Mouse (Mus musculus) forebrain, postnatal 0 days (tissue): ENCODE measurements around the gene Gosr2. TPM values are rescaled to one million over a fixed set of nuclear protein-coding genes. Genes with fewer than 3 reads are reported as not detected.

Experiments used
- ATAC-seq: fragments of 200-750 bp; cut with Nextera tagmentation; 2 replicates; pipeline ENCODE4 v1.8.0; 2017; ENCODE audit warnings: mild to moderate bottlenecking, moderate library complexity
- DNase-seq: peaks from one replicate; pipeline ENCODE4 v3.0.0-alpha.2; 2015
- H3K27ac ChIP-seq: fragments of 300-500 bp; sonication (generic); 2 replicates; pipeline ENCODE4 v1.5.1; 2014; ENCODE audit warnings: low read depth, mild to moderate bottlenecking, antibody characterized with exemption, low read length, moderate library complexity, mixed read lengths
- H3K27me3 ChIP-seq: fragments of 300-500 bp; sonication (generic); 2 replicates; pipeline ENCODE4 v1.6.1; 2014; ENCODE audit warnings: mild to moderate bottlenecking, low read length, mixed read lengths; ENCODE audit not compliant: insufficient read depth
- H3K36me3 ChIP-seq: fragments of 300-500 bp; sonication (generic); 2 replicates; pipeline ENCODE4 v1.6.1; 2014; ENCODE audit warnings: mild to moderate bottlenecking, moderate library complexity; ENCODE audit not compliant: insufficient read depth
- H3K4me1 ChIP-seq: fragments of 300-500 bp; sonication (generic); 2 replicates; pipeline ENCODE4 v1.6.1; 2014; ENCODE audit warnings: antibody characterized with exemption; ENCODE audit not compliant: insufficient read depth
- H3K4me2 ChIP-seq: fragments of 300-500 bp; sonication (generic); 2 replicates; pipeline ENCODE4 v1.6.1; 2014; ENCODE audit warnings: low read depth, mild to moderate bottlenecking, moderate library complexity
- H3K4me3 ChIP-seq: fragments of 300-500 bp; sonication (generic); 2 replicates; pipeline ENCODE4 v1.5.1; 2014; ENCODE audit warnings: low read depth, low read length, mixed read lengths
- H3K9ac ChIP-seq: fragments of 300-500 bp; sonication (generic); 2 replicates; pipeline ENCODE4 v1.6.1; 2014; ENCODE audit warnings: mild to moderate bottlenecking
- H3K9me3 ChIP-seq: fragments of 300-500 bp; sonication (generic); 2 replicates; pipeline ENCODE4 v1.6.1; 2016; ENCODE audit warnings: low read length
- CTCF ChIP-seq: sonication (generic); IDR thresholded peaks from 2 replicates; pipeline ENCODE4 v1.5.1; 2016; ENCODE audit warnings: antibody characterized with exemption, control low read depth, low read depth
- whole genome bisulfite sequencing: fragments of 180-500 bp; shearing (Covaris S2); extraction: QIAGEN DNeasy Blood & Tissue Kit; methylation state at CpG from one replicate; pipeline ENCODE4 v1.1.7; 2014; 5-methylcytosine and 5-hydroxymethylcytosine counted together
- polyA plus RNA-seq: library from polyadenylated mRNA; unstranded; fragments of >200 nt; fragmentation: Nextera tagmentation; extraction: Ambion mirVana; gene quantifications from 2 replicates; pipeline ENCODE4 v1.2.1, GENCODE M21; 2015
- total RNA-seq: library from RNA; depleted of rRNA; stranded (reverse); fragments of >200 nt; gene quantifications from 2 replicates; pipeline ENCODE4 v1.2.3, GENCODE M21; 2014

The Gosr2 gene
- total and polyA plus RNA-seq, 2 experiments from 2014 or later: 102 to 117 TPM

DNA sequence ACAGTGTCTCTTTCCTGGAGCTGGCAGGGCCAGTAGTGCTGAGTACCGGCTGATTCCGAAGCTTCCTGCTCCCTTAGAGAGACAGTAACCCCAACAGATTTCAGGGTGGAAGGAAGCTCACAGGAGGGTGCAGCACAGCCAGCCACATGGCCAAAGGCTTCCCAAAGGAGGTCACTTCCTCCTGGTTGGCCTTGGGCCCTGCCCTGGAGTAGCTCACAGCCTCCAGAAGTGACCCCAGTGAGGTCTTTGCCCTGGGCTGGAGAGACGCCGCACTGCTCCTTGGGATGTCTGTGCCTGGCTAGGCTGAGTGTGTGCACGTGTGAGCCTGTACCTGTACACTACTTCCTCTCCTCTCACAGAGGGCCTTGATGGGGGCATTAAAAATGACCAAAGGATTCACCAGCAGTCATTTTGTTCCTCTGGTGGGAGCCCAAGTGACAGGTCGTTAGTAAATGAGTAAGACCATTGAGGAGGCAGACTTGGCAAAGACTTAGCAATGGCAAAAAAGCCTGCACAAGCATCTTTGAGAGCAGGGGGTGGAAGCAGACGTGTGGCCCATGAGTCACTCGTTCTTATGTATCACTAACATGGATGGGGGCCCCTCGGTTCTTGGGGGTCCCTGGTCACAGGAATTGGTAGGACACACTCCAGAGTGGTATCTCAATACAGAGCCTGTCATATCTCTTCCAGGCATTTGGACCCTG is 31.7 kb upstream of the Gosr2 start:
- WGBS: 67% methylated on average over 9 of the region's 9 CpGs
- no peaks in the 10 kb centered on the region for H3K4me1 ChIP-seq
- H3K9me3 ChIP-seq: no peaks in the 10 kb centered on the region
- DNase-seq (no peak), ATAC-seq (no peak)
- no peak overlapping the region for H3K9ac ChIP-seq
- H3K36me3 ChIP-seq: no peaks in the 10 kb centered on the region
- H3K4me2 ChIP-seq: no peak overlapping the region
- TF ChIP-seq CTCF: no peak
- H3K4me3 ChIP-seq: no peak overlapping the region
- no peaks in the 10 kb centered on the region for H3K27me3 ChIP-seq
- H3K27ac ChIP-seq: no peak overlapping the region

DNA sequence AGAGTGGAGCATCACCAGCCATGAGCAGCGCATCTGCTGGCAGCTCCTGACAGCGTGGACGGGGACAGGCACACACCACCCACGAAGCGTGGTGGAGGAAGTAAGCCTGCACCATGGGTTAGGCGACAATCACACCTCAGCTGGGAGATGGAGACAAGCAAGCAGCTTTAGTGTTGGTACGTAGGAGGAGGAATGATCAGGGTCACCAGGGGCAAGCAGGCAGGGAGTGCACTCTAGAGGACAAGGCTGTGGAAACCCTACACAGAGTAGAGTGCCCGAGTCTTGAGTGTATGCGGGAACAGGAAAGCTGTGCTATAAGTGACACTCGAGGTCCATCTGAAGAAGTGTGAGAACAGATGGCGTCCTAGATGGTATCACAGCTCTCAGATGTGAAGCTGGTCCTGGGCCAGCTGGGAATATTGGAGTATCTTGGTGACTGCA is 26.7 kb upstream of the Gosr2 start:
- H3K4me2 ChIP-seq: no peak overlapping the region
- no peak for TF ChIP-seq CTCF
- H3K27me3 ChIP-seq: no peaks in the 10 kb centered on the region
- H3K9ac ChIP-seq: no peak overlapping the region
- 67% methylated on average over 11 of the region's 11 CpGs for WGBS
- peaks cover 7% of the 10 kb centered on the region; the same call in 1 of the 2 replicates for H3K4me1 ChIP-seq
- no peak overlapping the region for H3K4me3 ChIP-seq
- H3K9me3 ChIP-seq: no peaks in the 10 kb centered on the region
- ATAC-seq (no peak; the same call in 1 of the 2 replicates), DNase-seq (peak; percentile 49)
- no peaks in the 10 kb centered on the region for H3K36me3 ChIP-seq
- no peak overlapping the region for H3K27ac ChIP-seq

DNA sequence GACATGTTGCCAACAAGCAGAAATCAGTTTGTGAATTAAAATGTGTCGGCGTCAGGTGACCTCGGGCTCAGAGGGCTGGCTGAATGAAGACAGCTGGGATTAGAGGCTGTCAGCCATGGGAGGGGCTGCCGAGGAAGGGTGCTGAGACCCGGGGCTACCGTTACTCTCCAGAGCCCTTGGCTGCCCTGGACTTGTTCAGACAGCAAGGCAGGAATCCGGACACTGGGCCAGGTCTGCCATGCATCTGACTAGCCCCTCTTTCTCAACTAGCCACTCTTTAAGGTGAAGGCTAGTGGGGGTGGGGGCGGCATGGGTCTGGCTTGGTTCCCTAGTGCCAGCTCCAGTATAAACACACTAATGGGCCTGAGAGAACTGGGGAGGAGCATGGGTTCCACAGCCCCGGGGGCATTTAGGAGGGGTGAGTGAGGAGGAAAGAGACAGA is 24.4 kb upstream of the Gosr2 start:
- TF ChIP-seq CTCF: no peak
- ATAC-seq: peak; percentile 84
- no peaks in the 10 kb centered on the region for H3K36me3 ChIP-seq
- H3K4me1 ChIP-seq: peaks cover 7% of the 10 kb centered on the region; the same call in 1 of the 2 replicates
- 0 out of 2 replicates have a peak overlapping the region, but pooled peaks have one; percentile 50 for H3K27ac ChIP-seq
- 13% methylated on average over 9 of the region's 9 CpGs for WGBS
- peak overlapping the region; percentile 14; the same call in 1 of the 2 replicates for H3K4me3 ChIP-seq
- H3K4me2 ChIP-seq: peak overlapping the region; percentile 41
- no peaks in the 10 kb centered on the region for H3K27me3 ChIP-seq
- no peak overlapping the region for H3K9ac ChIP-seq
- peak; percentile 43 for DNase-seq
- H3K9me3 ChIP-seq: no peaks in the 10 kb centered on the region

DNA sequence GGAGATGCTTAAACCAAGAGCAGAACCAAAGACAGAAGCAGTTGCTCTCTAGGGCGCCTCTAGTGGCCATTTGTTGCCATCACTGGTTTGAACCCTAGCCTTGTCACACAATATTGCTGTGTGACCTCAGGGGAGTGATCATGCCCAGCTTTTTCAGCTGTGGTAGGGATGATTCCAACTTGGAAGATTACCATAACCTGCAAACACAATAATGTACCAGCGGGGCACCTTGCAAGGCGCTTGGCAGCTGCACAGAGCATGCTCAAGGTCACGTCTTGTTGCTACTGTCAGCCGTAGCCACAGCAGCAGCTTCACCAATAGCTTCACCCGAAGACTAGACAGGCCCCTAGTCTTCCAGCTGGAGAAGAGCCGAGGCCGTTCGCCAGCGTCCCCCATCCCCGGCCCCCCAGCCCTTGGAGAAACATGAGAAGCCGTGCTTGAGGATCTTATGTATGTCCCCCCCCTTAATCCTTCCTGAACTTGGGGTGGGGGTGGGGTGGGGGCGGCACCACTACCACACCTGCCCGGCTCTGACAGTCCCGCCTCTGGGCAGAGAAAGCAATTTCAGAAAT is 23.9 kb upstream of the Gosr2 start:
- peak; percentile 65 for DNase-seq
- H3K9ac ChIP-seq: 0 out of 2 replicates have a peak overlapping the region, but pooled peaks have one; percentile 6

DNA sequence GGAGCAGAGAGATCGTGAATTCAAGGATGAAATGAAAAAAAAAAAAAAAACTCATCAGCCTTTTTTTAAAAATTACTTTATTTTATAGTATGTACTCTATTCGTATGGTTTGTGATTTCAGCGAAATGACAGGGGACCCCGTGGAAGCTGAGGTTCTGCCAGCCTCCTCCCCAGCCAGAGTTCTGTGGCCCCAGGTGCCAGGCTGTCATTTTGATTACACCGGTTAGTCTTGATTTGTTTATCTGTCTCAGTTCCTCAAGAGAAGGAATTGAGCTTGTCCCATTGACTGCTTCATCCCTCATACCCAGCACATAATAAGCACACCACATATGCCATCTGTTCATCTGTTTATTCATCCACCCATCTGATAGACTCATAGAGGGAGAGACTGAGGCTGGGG is 21.7 kb upstream of the Gosr2 start:
- DNase-seq: no peak
- no peak for TF ChIP-seq CTCF
- no peak overlapping the region for H3K4me2 ChIP-seq
- no peaks in the 10 kb centered on the region for H3K27me3 ChIP-seq
- peaks cover 7% of the 10 kb centered on the region; the same call in 1 of the 2 replicates for H3K4me1 ChIP-seq
- H3K36me3 ChIP-seq: no peaks in the 10 kb centered on the region
- WGBS: 67% methylated on average over 5 of the region's 5 CpGs
- no peak overlapping the region for H3K27ac ChIP-seq
- no peak overlapping the region for H3K4me3 ChIP-seq
- H3K9me3 ChIP-seq: no peaks in the 10 kb centered on the region
- no peak for ATAC-seq
- H3K9ac ChIP-seq: no peak overlapping the region

More for the DNA sequence above, 23.9 kb upstream of the Gosr2 start:
- Histone ChIP-seq H3K9me3 (no peaks in the 10 kb centered on the region), H3K4me2 (peak overlapping the region; percentile 41), H3K4me1 (peaks cover 7% of the 10 kb centered on the region; the same call in 1 of the 2 replicates), H3K27me3 (no peaks in the 10 kb centered on the region), H3K36me3 (no peaks in the 10 kb centered on the region), H3K27ac (peak overlapping the region; percentile 50; the same call in 1 of the 2 replicates), H3K4me3 (peak overlapping the region; percentile 14; the same call in 1 of the 2 replicates)
- TF ChIP-seq CTCF: peak; percentile 71
- ATAC-seq: peak; percentile 71
- 21% methylated on average over 15 of the region's 15 CpGs for WGBS

DNA sequence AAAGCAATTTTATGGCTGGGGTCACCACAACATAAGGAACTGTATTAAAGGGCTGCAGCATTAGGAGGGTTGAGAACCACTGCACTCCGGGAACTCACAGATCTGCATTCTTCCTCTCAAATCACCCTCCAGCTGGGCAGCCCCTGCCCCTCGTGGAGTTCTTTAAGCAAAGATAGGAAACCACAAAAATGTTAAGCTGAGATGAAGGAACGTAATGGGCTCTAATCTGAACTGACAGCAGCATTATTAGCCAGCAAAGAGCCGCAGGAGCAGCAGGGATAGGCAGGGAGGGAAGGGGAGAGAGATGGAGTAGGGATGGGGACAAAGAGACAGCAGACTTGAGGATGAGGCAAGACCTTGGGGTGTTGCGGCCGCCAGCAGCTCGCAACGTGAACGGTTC is 19.3 kb upstream of the Gosr2 start:
- H3K27ac ChIP-seq: no peak overlapping the region
- no peak for TF ChIP-seq CTCF

DNA sequence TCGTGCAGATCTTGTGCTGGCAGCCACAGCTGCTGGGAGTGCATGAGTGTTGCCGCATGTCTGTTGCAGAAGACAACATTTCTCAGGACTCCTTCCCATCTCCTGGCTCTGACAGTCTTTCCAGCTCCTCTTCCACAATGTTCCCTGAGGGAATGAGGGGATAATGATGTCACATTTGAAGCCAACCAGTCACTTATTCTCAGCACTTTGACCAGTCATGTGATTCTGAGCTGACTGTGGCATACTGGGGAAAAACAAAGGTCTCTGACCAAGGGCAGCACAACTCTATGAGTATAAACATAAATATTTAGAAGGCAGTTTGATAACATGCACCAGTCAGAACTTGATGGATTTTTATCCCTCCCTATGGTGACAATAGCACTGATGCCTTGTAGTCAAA is 16.4 kb upstream of the Gosr2 start:
- Histone ChIP-seq H3K4me2 (no peak overlapping the region), H3K9ac (no peak overlapping the region), H3K4me3 (no peak overlapping the region), H3K27me3 (no peaks in the 10 kb centered on the region), H3K27ac (no peak overlapping the region), H3K36me3 (no peaks in the 10 kb centered on the region), H3K9me3 (no peaks in the 10 kb centered on the region), H3K4me1 (no peaks in the 10 kb centered on the region)
- no peak for TF ChIP-seq CTCF
- 88% methylated on average over 2 of the region's 2 CpGs for WGBS
- no peak for DNase-seq
- ATAC-seq: no peak

More for the DNA sequence above, 19.3 kb upstream of the Gosr2 start:
- Histone ChIP-seq H3K4me3 (no peak overlapping the region), H3K36me3 (no peaks in the 10 kb centered on the region), H3K4me1 (peaks cover 7% of the 10 kb centered on the region; the same call in 1 of the 2 replicates), H3K27me3 (no peaks in the 10 kb centered on the region), H3K9ac (no peak overlapping the region), H3K4me2 (no peak overlapping the region), H3K9me3 (no peaks in the 10 kb centered on the region)
- no peak for DNase-seq
- no peak for ATAC-seq
- 36% methylated on average over 9 of the region's 9 CpGs for WGBS
